Mouse (Mus musculus): ENCODE results near the gene Zfp598.

DNA sequence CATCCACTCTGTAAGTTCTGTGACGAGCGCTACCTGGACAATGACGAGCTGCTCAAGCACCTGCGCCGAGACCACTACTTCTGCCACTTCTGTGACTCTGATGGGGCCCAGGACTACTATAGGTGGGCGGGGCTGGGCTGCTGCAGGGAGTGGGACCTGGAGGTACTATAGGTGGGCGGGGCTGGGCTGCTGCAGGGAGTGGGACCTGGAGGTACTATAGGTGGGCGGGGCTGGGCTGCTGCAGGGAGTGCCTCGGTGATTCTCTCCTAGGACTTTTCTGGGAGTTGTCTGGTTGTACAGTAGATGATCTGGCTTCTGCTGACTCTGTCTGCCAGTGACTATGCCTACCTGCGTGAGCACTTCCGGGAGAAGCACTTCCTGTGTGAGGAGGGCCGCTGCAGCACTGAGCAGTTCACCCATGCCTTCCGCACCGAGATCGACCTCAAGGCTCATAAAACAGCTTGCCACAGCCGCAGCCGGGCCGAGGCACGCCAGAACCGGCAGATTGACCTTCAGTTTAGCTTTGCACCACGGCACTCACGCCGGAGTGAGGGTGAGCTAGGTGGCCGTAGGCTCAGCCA, 8.1 kb downstream of the Zfp598 start:
- TF ChIP-seq POLR2A (IDR thresholded peaks at IDR 0.05; ENCODE audit: low read depth, low read length), result no peak
- TF ChIP-seq CTCF (IDR thresholded peaks at IDR 0.05; ENCODE audit: extremely low read depth, insufficient read depth, insufficient read length, insufficient replicate concordance), result no peak
